Mouse (Mus musculus): ENCODE measurements at regions not wholly inside any gene's neighbourhood (a gene's known extent, or its start where the extent isn't known, plus 50 kb on each side); places are given as distances from the start of the nearest gene placed in this dataset.

DNA sequence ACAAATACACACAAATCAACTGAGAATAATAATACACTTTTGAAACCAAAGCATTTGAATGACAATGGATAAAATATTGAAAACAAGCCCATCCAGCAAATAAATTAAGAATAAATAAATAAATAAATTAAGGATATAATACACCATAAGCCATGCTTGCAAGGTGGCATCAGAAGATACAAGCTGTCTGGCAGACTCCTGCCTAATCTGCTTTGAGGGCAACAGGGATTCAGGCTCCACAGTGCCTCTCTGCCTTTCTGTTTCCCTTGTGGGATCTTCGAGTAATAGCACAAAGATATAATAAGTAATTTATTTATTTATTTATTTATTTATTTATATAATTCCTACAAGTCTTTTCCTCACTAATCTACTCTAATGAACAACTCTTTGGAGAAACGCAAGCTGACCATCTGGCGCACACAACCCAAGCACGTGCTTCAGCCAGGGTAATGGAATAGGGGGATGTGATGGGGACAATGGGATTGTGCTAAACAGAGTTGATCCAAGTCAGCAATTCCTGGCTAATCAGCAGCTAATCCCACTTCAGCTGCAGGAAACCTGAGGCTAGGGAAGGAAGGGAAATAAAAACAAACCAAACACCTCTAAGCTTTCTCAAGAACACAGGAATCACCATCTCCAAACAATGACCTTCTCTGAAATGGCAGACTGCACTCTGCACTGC is 205.8 kb upstream of the Cd180 start:
- DNase-seq, result peak; percentile 41
- 0 out of 2 replicates have a peak, but pooled peaks cover 3% of the 10 kb centered on the region for H3K4me1 ChIP-seq (ENCODE audit: control insufficient read depth, insufficient read depth, low read length)
- no peak overlapping the region for H3K9ac ChIP-seq (replicated peaks; ENCODE audit: low read length)
- WGBS, result 36% methylated on average over 4 of the region's 4 CpGs
- ATAC-seq (ENCODE audit: low FRiP score, low TSS enrichment), result no peak; the same call in 1 of the 2 replicates
- H3K9me3 ChIP-seq (ENCODE audit: control insufficient read depth, low read length), result no peaks in the 10 kb centered on the region
- H3K4me2 ChIP-seq (ENCODE audit: low read length), result no peak overlapping the region
- H3K27me3 ChIP-seq (ENCODE audit: control insufficient read depth, insufficient read depth, low read length), result no peaks in the 10 kb centered on the region
- no peak overlapping the region for H3K27ac ChIP-seq (replicated peaks; ENCODE audit: low read depth, low read length)
- no peak overlapping the region for H3K4me3 ChIP-seq (replicated peaks; ENCODE audit: low read depth, low read length)
- H3K36me3 ChIP-seq (ENCODE audit: control insufficient read depth, insufficient read depth, low read length), result no peaks in the 10 kb centered on the region

DNA sequence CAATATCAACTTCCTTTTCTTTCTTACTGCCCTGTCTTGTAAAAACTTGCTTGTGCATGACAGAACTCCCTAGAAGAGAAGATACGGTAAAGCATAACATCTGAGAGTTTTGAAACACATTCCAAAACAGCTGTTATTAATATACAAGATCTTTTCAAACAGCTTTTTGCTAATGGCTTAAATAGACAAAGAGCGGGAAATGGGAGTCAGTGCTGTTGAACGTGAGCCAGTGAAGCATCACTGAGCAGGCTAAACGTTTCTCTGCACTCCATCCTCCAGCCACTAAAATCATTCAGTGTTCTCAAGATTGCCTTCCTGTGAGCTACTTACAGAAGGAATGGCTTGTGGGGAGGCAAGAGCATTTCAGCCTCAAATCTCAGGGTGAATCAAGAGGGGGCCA is 202.0 kb upstream of the Cd180 start:
- Histone ChIP-seq H3K27ac (replicated peaks; ENCODE audit: low read depth, low read length) (no peak overlapping the region), H3K4me1 (ENCODE audit: control insufficient read depth, insufficient read depth, low read length) (0 out of 2 replicates have a peak, but pooled peaks cover 3% of the 10 kb centered on the region), H3K4me2 (ENCODE audit: low read length) (no peak overlapping the region), H3K9ac (replicated peaks; ENCODE audit: low read length) (no peak overlapping the region), H3K4me3 (replicated peaks; ENCODE audit: low read depth, low read length) (no peak overlapping the region), H3K27me3 (ENCODE audit: control insufficient read depth, insufficient read depth, low read length) (no peaks in the 10 kb centered on the region), H3K36me3 (ENCODE audit: control insufficient read depth, insufficient read depth, low read length) (no peaks in the 10 kb centered on the region), H3K9me3 (ENCODE audit: control insufficient read depth, low read length) (no peaks in the 10 kb centered on the region)
- DNase-seq, result no peak
- 87% methylated on average over 4 of the region's 4 CpGs for WGBS
- ATAC-seq (ENCODE audit: low FRiP score, low TSS enrichment), result no peak

DNA sequence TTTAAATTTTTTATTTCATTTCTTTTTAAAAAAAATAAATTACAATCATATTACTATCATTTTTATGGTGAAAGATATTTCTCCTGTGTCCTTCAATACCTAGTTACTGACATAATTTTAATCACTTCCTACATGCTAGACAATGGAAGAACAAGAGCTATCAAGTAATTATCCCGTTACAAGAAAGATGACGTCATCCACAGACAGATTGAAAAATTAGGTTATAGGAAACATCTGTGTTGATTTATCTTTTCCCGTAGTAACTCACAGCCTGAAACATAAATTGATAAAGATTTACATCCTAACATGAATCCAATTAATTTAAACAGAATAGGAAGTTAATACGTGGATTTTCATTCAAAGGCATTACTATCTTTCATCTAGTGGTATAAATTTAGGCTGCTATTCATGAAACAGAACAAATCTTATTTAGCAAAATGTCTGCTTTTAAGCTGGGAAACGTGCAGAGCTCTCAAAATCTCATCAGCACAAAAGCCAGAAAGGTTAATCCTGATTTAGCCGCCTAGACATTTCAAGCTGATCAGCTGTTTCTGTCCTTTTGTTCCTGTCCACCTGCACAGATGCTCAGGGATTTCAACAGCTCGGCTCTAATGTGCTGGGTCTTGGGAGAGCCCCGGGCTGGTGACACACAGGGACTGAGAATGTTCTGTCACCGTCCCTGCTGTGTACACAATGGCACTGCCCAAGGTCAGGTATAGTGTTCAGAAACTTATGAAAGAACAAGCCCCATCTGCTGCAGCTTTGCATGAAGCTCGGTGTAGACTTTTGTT is 189.0 kb upstream of the Cd180 start:
- 10% methylated on average over 10 of the region's 10 CpGs for WGBS
- Histone ChIP-seq H3K4me3 (replicated peaks; ENCODE audit: low read depth, low read length) (no peak overlapping the region), H3K4me2 (ENCODE audit: low read length) (no peak overlapping the region), H3K27ac (replicated peaks; ENCODE audit: low read depth, low read length) (peak overlapping the region; percentile 27; the same call in 1 of the 2 replicates), H3K4me1 (ENCODE audit: control insufficient read depth, insufficient read depth, low read length) (0 out of 2 replicates have a peak, but pooled peaks cover 4% of the 10 kb centered on the region), H3K9me3 (ENCODE audit: control insufficient read depth, low read length) (no peaks in the 10 kb centered on the region), H3K36me3 (ENCODE audit: control insufficient read depth, insufficient read depth, low read length) (no peaks in the 10 kb centered on the region), H3K27me3 (ENCODE audit: control insufficient read depth, insufficient read depth, low read length) (no peaks in the 10 kb centered on the region), H3K9ac (replicated peaks; ENCODE audit: low read length) (peak overlapping the region; percentile 37; the same call in 1 of the 2 replicates)
- ATAC-seq (ENCODE audit: low FRiP score, low TSS enrichment) (peak; percentile 79), DNase-seq (peak; percentile 72)

DNA sequence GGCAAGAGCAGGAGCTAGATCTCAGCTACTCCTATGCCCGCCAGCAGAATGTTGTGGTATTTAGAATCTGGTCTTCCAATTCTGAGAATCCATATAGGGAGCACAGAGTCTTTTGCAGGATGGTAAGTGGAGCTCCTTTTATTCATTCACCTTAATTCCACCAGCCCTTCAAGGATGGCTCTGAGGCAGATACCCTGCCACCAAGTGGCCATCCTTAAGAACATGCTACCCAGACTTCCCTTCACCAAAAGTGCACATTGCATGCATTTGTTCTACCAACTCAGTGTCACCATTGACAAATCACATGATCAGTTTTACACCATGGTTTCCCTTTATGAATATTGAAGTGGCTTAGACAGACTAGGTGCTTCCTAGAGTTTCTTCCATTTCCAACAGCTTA is 186.1 kb upstream of the Cd180 start:
- Histone ChIP-seq H3K27me3 (ENCODE audit: control insufficient read depth, insufficient read depth, low read length) (no peaks in the 10 kb centered on the region), H3K4me1 (ENCODE audit: control insufficient read depth, insufficient read depth, low read length) (0 out of 2 replicates have a peak, but pooled peaks cover 4% of the 10 kb centered on the region), H3K4me2 (ENCODE audit: low read length) (no peak overlapping the region), H3K4me3 (replicated peaks; ENCODE audit: low read depth, low read length) (no peak overlapping the region), H3K36me3 (ENCODE audit: control insufficient read depth, insufficient read depth, low read length) (no peaks in the 10 kb centered on the region), H3K27ac (replicated peaks; ENCODE audit: low read depth, low read length) (no peak overlapping the region), H3K9ac (replicated peaks; ENCODE audit: low read length) (no peak overlapping the region), H3K9me3 (ENCODE audit: control insufficient read depth, low read length) (no peaks in the 10 kb centered on the region)
- WGBS, result 83% methylated on average over 1 of the region's 1 CpGs
- DNase-seq, result no peak
- no peak for ATAC-seq (ENCODE audit: low FRiP score, low TSS enrichment)

DNA sequence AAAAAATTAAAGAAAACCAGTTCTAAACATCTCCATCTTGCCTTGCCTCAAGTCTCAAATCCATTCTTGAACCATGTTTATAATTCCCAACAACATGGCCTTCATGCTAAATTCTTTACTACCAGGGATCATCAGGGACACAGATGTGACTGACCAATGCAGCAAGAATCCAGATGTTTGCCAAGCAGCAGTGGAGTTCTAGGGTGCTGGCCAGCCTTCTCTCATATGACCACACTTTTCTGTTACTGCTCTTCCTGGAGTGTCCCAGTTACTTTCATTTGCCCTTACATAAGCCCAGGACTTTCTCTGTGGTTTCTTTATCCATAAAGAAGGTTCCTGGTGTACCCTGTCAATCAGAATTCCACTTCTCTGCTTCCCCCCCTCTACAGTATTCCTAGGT is 185.4 kb upstream of the Cd180 start:
- H3K4me1 ChIP-seq (ENCODE audit: control insufficient read depth, insufficient read depth, low read length), result 0 out of 2 replicates have a peak, but pooled peaks cover 4% of the 10 kb centered on the region
- no peaks in the 10 kb centered on the region for H3K27me3 ChIP-seq (ENCODE audit: control insufficient read depth, insufficient read depth, low read length)
- DNase-seq, result no peak

DNA sequence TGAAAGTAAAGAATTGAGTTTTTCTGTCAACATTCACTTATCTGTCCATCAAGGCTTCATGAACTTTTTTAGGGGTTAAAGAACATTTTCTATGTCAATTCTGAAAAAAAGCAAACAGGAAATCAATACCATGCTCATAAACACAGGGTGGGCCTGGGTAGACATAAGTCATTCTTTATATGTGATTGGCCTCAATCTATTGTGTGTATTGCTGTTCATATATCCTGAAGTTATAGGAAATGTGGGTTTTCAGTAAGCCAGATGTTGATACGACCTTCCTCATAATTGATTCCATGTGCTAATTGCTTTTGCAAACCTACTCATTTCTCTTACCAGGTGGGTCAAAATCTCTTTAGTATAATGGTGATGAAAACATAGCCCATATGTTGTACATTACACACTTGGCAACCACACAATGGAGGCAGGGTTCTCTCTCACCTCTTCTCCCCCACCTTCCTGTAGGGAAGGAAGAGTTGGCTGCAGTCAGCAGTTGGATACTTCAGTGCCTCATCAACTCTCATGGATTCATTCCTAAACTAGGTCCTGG is 182.6 kb upstream of the Cd180 start:
- no peak overlapping the region for H3K4me2 ChIP-seq (ENCODE audit: low read length)
- 90% methylated on average over 1 of the region's 1 CpGs for WGBS
- no peak for ATAC-seq (ENCODE audit: low FRiP score, low TSS enrichment)

More for the DNA sequence above, 185.4 kb upstream of the Cd180 start:
- no peak overlapping the region for H3K4me3 ChIP-seq (replicated peaks; ENCODE audit: low read depth, low read length)
- H3K9ac ChIP-seq (replicated peaks; ENCODE audit: low read length), result no peak overlapping the region
- no peak for ATAC-seq (ENCODE audit: low FRiP score, low TSS enrichment)
- no peak overlapping the region for H3K27ac ChIP-seq (replicated peaks; ENCODE audit: low read depth, low read length)
- H3K36me3 ChIP-seq (ENCODE audit: control insufficient read depth, insufficient read depth, low read length), result no peaks in the 10 kb centered on the region
- no peaks in the 10 kb centered on the region for H3K9me3 ChIP-seq (ENCODE audit: control insufficient read depth, low read length)
- H3K4me2 ChIP-seq (ENCODE audit: low read length), result no peak overlapping the region

DNA sequence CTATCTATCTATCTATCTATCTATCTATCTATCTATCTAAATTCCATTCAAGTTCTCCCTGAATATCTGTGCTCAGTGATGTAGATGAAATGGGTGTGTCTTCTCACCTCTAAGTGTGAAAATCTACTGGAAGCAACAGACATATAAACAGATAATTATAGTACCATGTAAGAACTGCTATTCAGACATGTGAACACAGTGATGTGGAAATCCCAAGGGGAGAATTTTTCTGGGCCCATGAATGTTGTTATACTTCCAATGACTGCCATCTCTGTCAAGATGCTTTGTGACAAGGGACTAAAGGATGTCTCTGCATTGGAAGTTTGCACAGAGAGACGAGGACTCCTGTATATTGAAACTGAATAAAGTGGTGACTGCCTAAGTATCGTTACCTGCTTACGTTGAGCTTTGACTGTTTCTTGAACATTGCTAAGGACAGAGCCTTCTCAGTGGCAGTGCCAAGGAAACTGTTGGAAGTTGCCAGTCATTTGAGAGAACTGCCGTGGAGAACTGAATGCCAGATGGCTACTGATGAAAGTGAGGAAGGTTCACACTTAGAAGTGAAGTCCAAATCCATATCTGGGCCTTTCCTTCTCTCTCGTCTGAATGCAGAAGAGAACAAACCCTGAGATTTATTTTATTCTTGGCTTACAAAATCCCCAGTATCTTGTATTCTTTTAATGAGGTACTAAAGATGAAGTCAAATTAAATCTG is 175.0 kb upstream of the Cd180 start:
- no peaks in the 10 kb centered on the region for H3K9me3 ChIP-seq (ENCODE audit: control insufficient read depth, low read length)
- 88% methylated on average over 5 of the region's 5 CpGs for WGBS
- no peak overlapping the region for H3K9ac ChIP-seq (replicated peaks; ENCODE audit: low read length)
- no peak overlapping the region for H3K4me2 ChIP-seq (ENCODE audit: low read length)
- DNase-seq, result no peak
- H3K27ac ChIP-seq (replicated peaks; ENCODE audit: low read depth, low read length), result no peak overlapping the region
- H3K4me1 ChIP-seq (ENCODE audit: control insufficient read depth, insufficient read depth, low read length), result no peaks in the 10 kb centered on the region
- ATAC-seq (ENCODE audit: low FRiP score, low TSS enrichment), result no peak
- H3K36me3 ChIP-seq (ENCODE audit: control insufficient read depth, insufficient read depth, low read length), result no peaks in the 10 kb centered on the region
- no peak overlapping the region for H3K4me3 ChIP-seq (replicated peaks; ENCODE audit: low read depth, low read length)
- H3K27me3 ChIP-seq (ENCODE audit: control insufficient read depth, insufficient read depth, low read length), result no peaks in the 10 kb centered on the region

More for the DNA sequence above, 182.6 kb upstream of the Cd180 start:
- no peak for DNase-seq
- Histone ChIP-seq H3K4me3 (replicated peaks; ENCODE audit: low read depth, low read length) (no peak overlapping the region), H3K9me3 (ENCODE audit: control insufficient read depth, low read length) (no peaks in the 10 kb centered on the region), H3K36me3 (ENCODE audit: control insufficient read depth, insufficient read depth, low read length) (no peaks in the 10 kb centered on the region), H3K27me3 (ENCODE audit: control insufficient read depth, insufficient read depth, low read length) (no peaks in the 10 kb centered on the region), H3K9ac (replicated peaks; ENCODE audit: low read length) (no peak overlapping the region), H3K27ac (replicated peaks; ENCODE audit: low read depth, low read length) (no peak overlapping the region), H3K4me1 (ENCODE audit: control insufficient read depth, insufficient read depth, low read length) (no peaks in the 10 kb centered on the region)

DNA sequence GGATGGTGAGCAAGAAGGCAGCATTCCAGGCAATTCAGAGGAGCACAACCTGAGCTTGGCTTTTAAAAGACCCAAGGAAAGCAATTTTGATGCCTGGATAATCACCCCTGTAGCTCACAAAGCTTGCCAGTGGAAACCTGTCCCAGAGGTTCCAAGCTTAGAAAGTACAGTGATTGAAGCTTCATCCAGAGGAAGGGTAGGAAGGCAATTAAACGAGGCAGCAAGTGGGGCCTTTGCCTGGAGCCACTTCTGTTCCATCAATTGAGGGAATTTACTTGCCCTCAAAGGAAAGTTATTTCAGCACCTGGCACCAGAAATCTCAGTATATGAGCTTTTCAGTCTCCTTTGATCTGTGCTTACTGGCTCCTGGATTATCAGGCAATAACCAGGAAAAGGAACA is 171.9 kb upstream of the Cd180 start:
- Histone ChIP-seq H3K4me3 (replicated peaks; ENCODE audit: low read depth, low read length) (no peak overlapping the region), H3K9ac (replicated peaks; ENCODE audit: low read length) (no peak overlapping the region), H3K9me3 (ENCODE audit: control insufficient read depth, low read length) (no peaks in the 10 kb centered on the region), H3K27me3 (ENCODE audit: control insufficient read depth, insufficient read depth, low read length) (no peaks in the 10 kb centered on the region), H3K36me3 (ENCODE audit: control insufficient read depth, insufficient read depth, low read length) (no peaks in the 10 kb centered on the region), H3K4me1 (ENCODE audit: control insufficient read depth, insufficient read depth, low read length) (no peaks in the 10 kb centered on the region), H3K27ac (replicated peaks; ENCODE audit: low read depth, low read length) (no peak overlapping the region), H3K4me2 (ENCODE audit: low read length) (no peak overlapping the region)
- ATAC-seq (ENCODE audit: low FRiP score, low TSS enrichment) (no peak), DNase-seq (no peak)
- 55% methylated on average over 1 of the region's 1 CpGs for WGBS

Data from midbrain, embryonic 14.5 days (tissue).